Comparison of ENCODE assay signal across 9 mouse cellular contexts in the genomic region with DNA sequence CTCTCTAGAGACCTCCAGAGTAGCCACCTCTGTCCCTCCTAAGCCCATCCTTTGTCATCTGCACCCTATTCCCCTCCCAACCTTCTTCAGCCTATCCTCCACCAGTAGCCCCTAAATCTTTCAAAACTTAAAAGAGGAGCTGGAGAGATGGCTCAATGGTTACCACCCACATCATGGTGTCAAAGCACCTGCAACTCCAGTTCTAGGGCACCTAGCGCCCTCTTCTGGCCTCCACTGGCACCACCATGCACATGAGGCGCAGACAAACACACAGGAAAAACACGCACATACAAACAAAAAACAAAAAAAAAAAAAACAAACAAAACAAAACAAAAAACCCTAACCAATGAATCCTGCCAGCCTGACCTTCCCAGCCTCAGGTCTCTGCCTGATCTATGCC. TPM values are rescaled to one million over a fixed set of nuclear protein-coding genes. Genes with fewer than 3 reads are reported as not detected.
DNase-seq lines count a peak whose midpoint lies in the region; ATAC-seq and TF ChIP-seq lines count a peak whose summit lies in the region.
"Had no signal": no experiment of that assay in that cellular context is flagged by ENCODE, and none has a peak within 500 bp of the region (broad histone marks: within the 10 kb centered on the region; RNA-seq: fewer than 3 reads in every experiment).

No protein-coding gene starts in this region.

- H3K27me3 ChIP-seq in liver, embryonic 12.5 days (replicated peaks): peaks cover 40% of the 10 kb centered on the region
- H3K27me3 ChIP-seq in G1E (ENCODE audit: insufficient read depth, low read length): peaks cover 43% of the 10 kb centered on the region
- H3K27me3 ChIP-seq in hindbrain, embryonic 14.5 days (ENCODE audit: control insufficient read depth, insufficient read depth, low read length): no peaks in the 10 kb centered on the region

- no peak overlapping the region for H3K9ac ChIP-seq in liver, embryonic 12.5 days
- H3K9ac ChIP-seq in hindbrain, embryonic 14.5 days: no peak overlapping the region

- H3K4me1 ChIP-seq in liver, embryonic 12.5 days: peaks cover 8% of the 10 kb centered on the region
- no peaks in the 10 kb centered on the region; the same call in 1 of the 2 replicates for H3K4me1 ChIP-seq in G1E (ENCODE audit: insufficient read depth, low read depth, low read length)
- H3K4me1 ChIP-seq in hindbrain, embryonic 14.5 days (replicated peaks; ENCODE audit: control insufficient read depth, insufficient read depth, low read length): no peaks in the 10 kb centered on the region

- TF ChIP-seq CTCF in G1E (IDR thresholded peaks at IDR 0.05; ENCODE audit: low read depth, low read length): 0 out of 2 replicates have a peak, but pooled peaks have one; percentile 26

- 44% methylated on average over 3 of the region's 3 CpGs for whole genome bisulfite sequencing in liver, embryonic 12.5 days (ENCODE audit: insufficient replicate concordance)
- WGBS in hindbrain, embryonic 14.5 days: 58% methylated on average over 3 of the region's 3 CpGs

- no peak overlapping the region for H3K27ac ChIP-seq in liver, embryonic 12.5 days
- H3K27ac ChIP-seq in hindbrain, embryonic 14.5 days: no peak overlapping the region

- H3K36me3 ChIP-seq in liver, embryonic 12.5 days: no peaks in the 10 kb centered on the region
- H3K36me3 ChIP-seq in G1E (replicated peaks): no peaks in the 10 kb centered on the region
- no peaks in the 10 kb centered on the region for H3K36me3 ChIP-seq in hindbrain, embryonic 14.5 days (replicated peaks; ENCODE audit: control insufficient read depth, insufficient read depth)

- peak; percentile 51 for DNase-seq in adrenal gland, postnatal 10 days
- DNase-seq in adrenal gland, adult 8-10 months: no peak
- DNase-seq in liver: peak; percentile 51
- no peak for DNase-seq in G1E (ENCODE audit: low spot score)
- DNase-seq in naive thymus-derived CD4-positive, alpha-beta T cell, adult 2 months (ENCODE audit: low read depth): peak; percentile 60
- DNase-seq in spleen, adult 18-20 months: no peak
- no peak for DNase-seq in hindbrain, embryonic 14.5 days (ENCODE audit: low spot score)
- DNase-seq: heart, postnatal 14 days had no signal

- ATAC-seq in liver, embryonic 12.5 days: no peak
- no peak for ATAC-seq in G1E (ENCODE audit: extremely low read depth, insufficient number of reproducible peaks, low FRiP score, poor library complexity, severe bottlenecking)
- ATAC-seq in hindbrain, embryonic 14.5 days (ENCODE audit: low FRiP score): no peak

- no peak overlapping the region for H3K4me2 ChIP-seq in liver, embryonic 12.5 days
- H3K4me2 ChIP-seq in hindbrain, embryonic 14.5 days (replicated peaks): no peak overlapping the region

- no peaks in the 10 kb centered on the region for H3K9me3 ChIP-seq in liver, embryonic 12.5 days (replicated peaks)
- H3K9me3 ChIP-seq in G1E (replicated peaks): no peaks in the 10 kb centered on the region
- H3K9me3 ChIP-seq in hindbrain, embryonic 14.5 days (ENCODE audit: control insufficient read depth, low read length): no peaks in the 10 kb centered on the region

- no peak overlapping the region for H3K4me3 ChIP-seq in liver, embryonic 12.5 days
- H3K4me3 ChIP-seq in G1E (ENCODE audit: low read depth, low read length): no peak overlapping the region
- H3K4me3 ChIP-seq in hindbrain, embryonic 14.5 days (replicated peaks; ENCODE audit: low read length): no peak overlapping the region

RNA-seq across cellular contexts. Expression of gene Syngr1, which starts 24.6 kb away (rescaled TPM):
- total RNA-seq in adrenal gland, postnatal 10 days (2021): 10 to 100 TPM; 30.2 to 35.0 TPM
- total RNA-seq in adrenal gland, adult 8-10 months (2022): 10 to 100 TPM; 32.7 to 65.7 (median 48.7) TPM
- polyA plus RNA-seq in liver, embryonic 12.5 days (2016; fragmentation: Nextera tagmentation; extraction: Ambion mirVana): 20.4 and 21.9 TPM in 2 replicates
- total RNA-seq in G1E (2014; fragmentation: Nextera tagmentation) (41.4 and 44.2 TPM in 2 replicates), G1E (2017) (74.6 and 96.9 TPM in 2 replicates)
- 86.9 and 89.8 TPM in 2 replicates for polyA plus RNA-seq in G1E (2012)
- 37.0 and 38.7 TPM in 2 replicates for polyA plus RNA-seq in hindbrain, embryonic 14.5 days (2014; fragmentation: Nextera tagmentation; extraction: Ambion mirVana)

RNA-seq across cellular contexts. Expression of gene Rpl3, which starts 25.1 kb away (rescaled TPM):
- total RNA-seq in adrenal gland, postnatal 10 days (2021): 100 to 1,000 TPM; 672 to 709 TPM
- 100 to 1,000 TPM; 541 to 649 (median 631) TPM for total RNA-seq in adrenal gland, adult 8-10 months (2022)
- polyA plus RNA-seq in liver, embryonic 12.5 days (2016; fragmentation: Nextera tagmentation; extraction: Ambion mirVana): 912 and 924 TPM in 2 replicates
- 1,019 and 1,021 TPM in 2 replicates for total RNA-seq in G1E (2014; fragmentation: Nextera tagmentation)
- 1,569 and 1,698 TPM in 2 replicates for total RNA-seq in G1E (2017)
- 114 and 176 TPM in 2 replicates for polyA plus RNA-seq in G1E (2012)
- polyA plus RNA-seq in hindbrain, embryonic 14.5 days (2014; fragmentation: Nextera tagmentation; extraction: Ambion mirVana): 685 and 734 TPM in 2 replicates

RNA-seq across cellular contexts. Expression of gene Pdgfb, which starts 51.8 kb away (rescaled TPM):
- 10 to 100 TPM; 37.8 to 46.7 TPM for total RNA-seq in adrenal gland, postnatal 10 days (2021)
- total RNA-seq in adrenal gland, adult 8-10 months (2022): 10 to 100 TPM; 42.7 to 52.9 (median 43.2) TPM
- polyA plus RNA-seq in liver, embryonic 12.5 days (2016; fragmentation: Nextera tagmentation; extraction: Ambion mirVana): 1.6 and 2.2 TPM in 2 replicates
- total RNA-seq in G1E (2014; fragmentation: Nextera tagmentation) (not detected in 2 replicates), G1E (2017) (0.05 TPM in 1 of 2 replicates, not detected in the other)
- not detected in 2 replicates for polyA plus RNA-seq in G1E (2012)
- polyA plus RNA-seq in hindbrain, embryonic 14.5 days (2014; fragmentation: Nextera tagmentation; extraction: Ambion mirVana): 7.3 and 7.5 TPM in 2 replicates

Comparison
In these comparisons a context has a peak if more than half of its experiments do, and no peak if none do; other contexts are left out.
1. DNase-seq: peak in adrenal gland, postnatal 10 days (single experiment), liver (single experiment) and naive thymus-derived CD4-positive, alpha-beta T cell, adult 2 months (single experiment); none in adrenal gland, adult 8-10 months (single experiment), G1E (single experiment), spleen, adult 18-20 months (0 of 2) and hindbrain, embryonic 14.5 days (single experiment).
2. RNA of gene Pdgfb, which starts 51.8 kb away (total RNA-seq): 37.8 to 46.7 TPM in adrenal gland, postnatal 10 days and 42.7 to 52.9 TPM in adrenal gland, adult 8-10 months; 0.05 TPM in G1E; every median in the first group is over 10 times any median in the second.